Mouse (Mus musculus) MEL (cell line): ENCODE measurements around the gene Fam114a2. TPM values are rescaled to one million over a fixed set of nuclear protein-coding genes. Genes with fewer than 3 reads are reported as not detected.

ENCODE experiments used
- DNase-seq: peaks from one replicate; pipeline ENCODE4 v3.0.0; 2011; ENCODE audit warnings: low read depth, low spot score
- H3K27ac ChIP-seq: 2 replicates; pipeline ENCODE4 v1.5.1; 2012; ENCODE audit warnings: low read depth, mild to moderate bottlenecking, control low read depth, low read length, moderate library complexity; ENCODE audit not compliant: control insufficient read depth
- H3K27me3 ChIP-seq, 2 experiments: fragments of 150-350 bp in 1 of 2; sonication (generic) in 1 of 2; 2 replicates each; pipeline ENCODE4 v1.6.1; 2012; ENCODE audit warnings: low read length in 2 of 2, mild to moderate bottlenecking in 2 of 2, improper control_type of control experiment in 1 of 2, moderate library complexity in 1 of 2; ENCODE audit not compliant: insufficient read depth in 2 of 2, control insufficient read depth in 1 of 2
- H3K36me3 ChIP-seq, 2 experiments: 2 replicates each; pipeline ENCODE4 v1.6.1; 2012 to 2014; ENCODE audit warnings: low read length in 2 of 2, improper control_type of control experiment in 1 of 2, inconsistent platforms in 1 of 2, mild to moderate bottlenecking in 1 of 2; ENCODE audit not compliant: insufficient read depth in 2 of 2, control insufficient read depth in 1 of 2
- H3K4me1 ChIP-seq, 2 experiments: fragments of 150-350 bp in 1 of 2; sonication (generic) in 1 of 2; 2 replicates each; pipeline ENCODE4 v1.6.1; 2012; ENCODE audit warnings: low read length in 2 of 2, improper control_type of control experiment in 1 of 2, mild to moderate bottlenecking in 1 of 2; ENCODE audit not compliant: insufficient read depth in 2 of 2, control insufficient read depth in 1 of 2
- H3K4me3 ChIP-seq, 2 experiments: fragments of 150-350 bp in 1 of 2; sonication (generic) in 1 of 2; 2 replicates each; pipeline ENCODE4 v1.5.1; 2012; ENCODE audit warnings: low read depth in 2 of 2, low read length in 2 of 2, mild to moderate bottlenecking in 2 of 2, moderate library complexity in 2 of 2, control low read depth in 1 of 2, improper control_type of control experiment in 1 of 2; ENCODE audit not compliant: control insufficient read depth in 1 of 2, insufficient read depth in 1 of 2
- H3K79me2 ChIP-seq: 2 replicates; pipeline ENCODE4 v1.6.1; 2012; ENCODE audit warnings: mild to moderate bottlenecking, low read length, moderate library complexity; ENCODE audit not compliant: control insufficient read depth, poor library complexity, insufficient read depth
- H3K9ac ChIP-seq: 2 replicates; pipeline ENCODE4 v1.6.1; 2012; ENCODE audit warnings: low read depth, mild to moderate bottlenecking, control low read depth, low read length, moderate library complexity; ENCODE audit not compliant: control insufficient read depth, poor library complexity, severe bottlenecking
- H3K9me3 ChIP-seq: fragments of 150-350 bp; sonication (generic); replicated peaks from 2 replicates; pipeline ENCODE4 v1.6.1; 2012; ENCODE audit warnings: mild to moderate bottlenecking, low read length, improper control_type of control experiment, moderate library complexity; ENCODE audit not compliant: insufficient read depth
- BHLHE40 ChIP-seq: IDR thresholded peaks from 2 replicates; pipeline ENCODE4 v1.6.1; 2012; ENCODE audit warnings: low read depth, mild to moderate bottlenecking, inconsistent platforms, low read length, improper control_type of control experiment, borderline replicate concordance
- CHD1 ChIP-seq: IDR thresholded peaks from 2 replicates; pipeline ENCODE4 v1.6.1; 2012; ENCODE audit warnings: low read depth, mild to moderate bottlenecking, inconsistent platforms, low read length, improper control_type of control experiment
- CTCF ChIP-seq, 3 experiments: IDR thresholded peaks in 2 of 3; conservative IDR thresholded peaks in 1 of 3; 2 replicates each; pipeline ENCODE4 v1.5.1; 2011 to 2012; ENCODE audit warnings: low read length in 3 of 3, low read depth in 2 of 3, mild to moderate bottlenecking in 2 of 3, improper control_type of control experiment in 1 of 3, inconsistent platforms in 1 of 3, mixed read lengths in 1 of 3, moderate library complexity in 1 of 3; ENCODE audit not compliant: control insufficient read depth in 1 of 3, insufficient read depth in 1 of 3, poor library complexity in 1 of 3, severe bottlenecking in 1 of 3
- EP300 ChIP-seq, 2 experiments: IDR thresholded peaks; 2 replicates each; pipeline ENCODE4 v1.6.1; 2011; ENCODE audit warnings: improper control_type of control experiment in 2 of 2, low read length in 2 of 2, low read depth in 1 of 2, mild to moderate bottlenecking in 1 of 2
- ETS1 ChIP-seq: IDR thresholded peaks from 2 replicates; pipeline ENCODE4 v1.6.1; 2012; ENCODE audit warnings: low read depth, mild to moderate bottlenecking, inconsistent platforms, low read length, improper control_type of control experiment, moderate library complexity
- GATA1 ChIP-seq: IDR thresholded peaks from 2 replicates; pipeline ENCODE4 v1.6.1; 2011; ENCODE audit warnings: low read depth, low read length, improper control_type of control experiment
- MAFK ChIP-seq: IDR thresholded peaks from 2 replicates; pipeline ENCODE4 v1.6.1; 2011; ENCODE audit warnings: low read depth, mild to moderate bottlenecking, low read length, improper control_type of control experiment, borderline replicate concordance
- MAX ChIP-seq: IDR thresholded peaks from 2 replicates; pipeline ENCODE4 v1.6.1; 2011; ENCODE audit warnings: low read length, improper control_type of control experiment
- MEF2A ChIP-seq: IDR thresholded peaks from 2 replicates; pipeline ENCODE4 v1.6.1; 2014; ENCODE audit warnings: low read depth, mild to moderate bottlenecking, inconsistent platforms, low read length, improper control_type of control experiment; ENCODE audit not compliant: poor library complexity, insufficient replicate concordance, severe bottlenecking; ENCODE audit errors: extremely low read depth
- MXI1 ChIP-seq: IDR thresholded peaks from 2 replicates; pipeline ENCODE4 v1.6.1; 2011; ENCODE audit warnings: mild to moderate bottlenecking, low read depth, low read length, improper control_type of control experiment
- MYC ChIP-seq: IDR thresholded peaks from 2 replicates; pipeline ENCODE4 v1.6.1; 2011; ENCODE audit warnings: low read depth, mild to moderate bottlenecking, low read length, improper control_type of control experiment, moderate library complexity
- NELFE ChIP-seq: IDR thresholded peaks from 2 replicates; pipeline ENCODE4 v1.6.1; 2011; ENCODE audit warnings: low read depth, low read length, improper control_type of control experiment
- POLR2A ChIP-seq, 2 experiments: IDR thresholded peaks; 2 replicates each; pipeline ENCODE4 v1.6.1; 2011 to 2012; ENCODE audit warnings: low read length in 2 of 2, mild to moderate bottlenecking in 2 of 2, control low read depth in 1 of 2, improper control_type of control experiment in 1 of 2, low read depth in 1 of 2, moderate library complexity in 1 of 2; ENCODE audit not compliant: control insufficient read depth in 1 of 2, insufficient read depth in 1 of 2, poor library complexity in 1 of 2
- RCOR1 ChIP-seq: IDR thresholded peaks from 2 replicates; pipeline ENCODE4 v1.6.1; 2012; ENCODE audit warnings: low read depth, mild to moderate bottlenecking, inconsistent platforms, low read length, improper control_type of control experiment
- SIN3A ChIP-seq: IDR thresholded peaks from 2 replicates; pipeline ENCODE4 v1.6.1; 2012; ENCODE audit warnings: low read length, improper control_type of control experiment, inconsistent platforms
- SMC3 ChIP-seq: IDR thresholded peaks from 2 replicates; pipeline ENCODE4 v1.6.1; 2011; ENCODE audit warnings: low read depth, low read length, improper control_type of control experiment
- TAL1 ChIP-seq: IDR thresholded peaks from 2 replicates; pipeline ENCODE4 v1.6.1; 2012; ENCODE audit warnings: mild to moderate bottlenecking, inconsistent platforms, low read length, moderate library complexity, mixed read lengths
- TBP ChIP-seq: IDR thresholded peaks from 2 replicates; pipeline ENCODE4 v1.8.0; 2011; ENCODE audit warnings: low read depth, low read length, improper control_type of control experiment
- TCF12 ChIP-seq: IDR thresholded peaks from 2 replicates; pipeline ENCODE4 v1.6.1; 2014; ENCODE audit warnings: low read depth, mild to moderate bottlenecking, inconsistent platforms, low read length, improper control_type of control experiment, moderate library complexity
- UBTF ChIP-seq: IDR thresholded peaks from 2 replicates; pipeline ENCODE4 v1.6.1; 2012; ENCODE audit warnings: low read depth, mild to moderate bottlenecking, inconsistent platforms, low read length, improper control_type of control experiment, moderate library complexity, borderline replicate concordance; ENCODE audit not compliant: insufficient read depth
- USF1 ChIP-seq: IDR thresholded peaks from 2 replicates; pipeline ENCODE4 v1.6.1; 2014; ENCODE audit warnings: low read depth, mild to moderate bottlenecking, inconsistent platforms, low read length, improper control_type of control experiment, moderate library complexity
- ZC3H11A ChIP-seq: IDR thresholded peaks from 2 replicates; pipeline ENCODE4 v1.6.1; 2012; ENCODE audit warnings: low read depth, mild to moderate bottlenecking, inconsistent platforms, low read length, improper control_type of control experiment
- ZKSCAN1 ChIP-seq: IDR thresholded peaks from 2 replicates; pipeline ENCODE4 v1.6.1; 2012; ENCODE audit warnings: low read depth, mild to moderate bottlenecking, inconsistent platforms, low read length, improper control_type of control experiment, moderate library complexity
- ZNF384 ChIP-seq: IDR thresholded peaks from 2 replicates; pipeline ENCODE4 v1.6.1; 2012; ENCODE audit warnings: low read depth, mild to moderate bottlenecking, inconsistent platforms, low read length, improper control_type of control experiment
- polyA plus RNA-seq, 2 experiments: library from polyadenylated mRNA; stranded (reverse) in 1 of 2; unstranded in 1 of 2; fragments of >175 nt in 1 of 2; fragments of >200 nt in 1 of 2; gene quantifications; 2 replicates each; pipeline versions ENCODE4 v1.2.1 to v1.2.4; 2012; ENCODE audit warnings: low replicate concordance in 2 of 2, low read depth in 1 of 2; ENCODE audit not compliant: insufficient read length in 2 of 2, insufficient read depth in 1 of 2, missing spikeins in 1 of 2
- total RNA-seq: library from RNA; depleted of rRNA; stranded (reverse); fragments of 300-350 nt; gene quantifications from 2 replicates; pipeline ENCODE4 v1.2.3, GENCODE M21; 2012

Gene Fam114a2
- total and polyA plus RNA-seq, 3 experiments = 39.5 to 42.3 TPM; not detected in 1

GRCm38 (mm10) chr11:57532306-57532705, 13.9 kb upstream of the Fam114a2 start:
- Histone ChIP-seq H3K9ac (no peak overlapping the region), H3K4me1 (no peaks in the 10 kb centered on the region), H3K9me3 (no peaks in the 10 kb centered on the region), H3K79me2 (no peaks in the 10 kb centered on the region), H3K27ac (no peak overlapping the region), H3K27me3 (no peaks in the 10 kb centered on the region), H3K4me3 (no peak overlapping the region), H3K36me3 (no peaks in the 10 kb centered on the region; a peak in 2 of 4 replicates)
- no peak for TF ChIP-seq EP300 (IDR thresholded peaks at IDR 0.05; ENCODE audit: low read depth in 1 of 2, low read length in 2 of 2)
- no peak for TF ChIP-seq BHLHE40
- TF ChIP-seq ZNF384 = no peak
- no peak for TF ChIP-seq SMC3
- no peak for TF ChIP-seq MAFK
- no peak for TF ChIP-seq CHD1
- TF ChIP-seq SIN3A = no peak
- no peak for TF ChIP-seq USF1
- TF ChIP-seq MAX = no peak
- TF ChIP-seq GATA1 = no peak
- no peak for TF ChIP-seq ZKSCAN1
- TF ChIP-seq NELFE = no peak
- TF ChIP-seq TBP = no peak
- no peak for TF ChIP-seq RCOR1
- no peak for TF ChIP-seq ZC3H11A
- no peak for TF ChIP-seq POLR2A (IDR thresholded peaks at IDR 0.05; ENCODE audit: control insufficient read depth in 1 of 2, insufficient read depth in 1 of 2, low read depth in 1 of 2, low read length in 2 of 2, poor library complexity in 1 of 2)
- no peak for TF ChIP-seq CTCF (IDR thresholded peaks at IDR 0.05 in 2 of 3, conservative IDR thresholded peaks at IDR 0.05 in 1 of 3; ENCODE audit: control insufficient read depth in 1 of 3, insufficient read depth in 1 of 3, low read depth in 2 of 3, low read length in 3 of 3, poor library complexity in 1 of 3, severe bottlenecking in 1 of 3)
- no peak for TF ChIP-seq MXI1
- no peak for DNase-seq

GRCm38 (mm10) chr11:57531300-57531950, 13.0 kb upstream of the Fam114a2 start:
- no peak overlapping the region for H3K27ac ChIP-seq
- H3K36me3 ChIP-seq = peaks cover 0 to 2% of the 10 kb centered on the region in 2 experiments; a peak in 2 of 4 replicates
- H3K9ac ChIP-seq = no peak overlapping the region
- no peak for TF ChIP-seq TCF12
- no peak for TF ChIP-seq POLR2A (IDR thresholded peaks at IDR 0.05; ENCODE audit: control insufficient read depth in 1 of 2, insufficient read depth in 1 of 2, low read depth in 1 of 2, low read length in 2 of 2, poor library complexity in 1 of 2)
- no peak for TF ChIP-seq TAL1
- no peak for TF ChIP-seq ZC3H11A
- no peak for TF ChIP-seq MYC
- no peak for TF ChIP-seq RCOR1
- TF ChIP-seq UBTF = no peak
- TF ChIP-seq CTCF (IDR thresholded peaks at IDR 0.05 in 2 of 3, conservative IDR thresholded peaks at IDR 0.05 in 1 of 3; ENCODE audit: control insufficient read depth in 1 of 3, insufficient read depth in 1 of 3, low read depth in 2 of 3, low read length in 3 of 3, poor library complexity in 1 of 3, severe bottlenecking in 1 of 3) = no peak
- no peak for TF ChIP-seq MEF2A
- TF ChIP-seq ETS1 = no peak
- TF ChIP-seq NELFE = no peak
- TF ChIP-seq, all 39 proteins: peak for 0
- Histone ChIP-seq H3K9me3 (no peaks in the 10 kb centered on the region), H3K4me3 (no peak overlapping the region), H3K4me1 (no peaks in the 10 kb centered on the region), H3K27me3 (no peaks in the 10 kb centered on the region), H3K79me2 (no peaks in the 10 kb centered on the region)
- no peak for DNase-seq
